Mouse (Mus musculus) fibroblast of lung, adult 2 months (primary cell): ENCODE results near the gene Rela.

ENCODE experiments used
- DNase-seq: peaks from one replicate; pipeline ENCODE4 v3.0.0-alpha.2; 2011; ENCODE audit warnings: low read depth

Rela gene

GRCm38 (mm10) chr19:5636036-5636570 is 1.2 kb upstream of the Rela start:
- no peak for DNase-seq

- peak; percentile 41 for DNase-seq
Measured at GRCm38 (mm10) chr19:5636571-5637041, 677 bp upstream of the Rela start.

- no peak for DNase-seq
Measured at GRCm38 (mm10) chr19:5638416-5639005, 1.2 kb downstream of the Rela start.

- no peak for DNase-seq
Measured at GRCm38 (mm10) chr19:5640339-5640738, 3.1 kb downstream of the Rela start.

- no peak for DNase-seq
Measured at GRCm38 (mm10) chr19:5641021-5641420, 3.7 kb downstream of the Rela start.

- DNase-seq, result no peak
Measured at GRCm38 (mm10) chr19:5641641-5642040, 4.4 kb downstream of the Rela start.

- no peak for DNase-seq
Measured at GRCm38 (mm10) chr19:5645280-5645679, 8.0 kb downstream of the Rela start.

GRCm38 (mm10) chr19:5646731-5647330 is 9.5 kb downstream of the Rela start:
- no peak for DNase-seq

GRCm38 (mm10) chr19:5647791-5648190 is 10.5 kb downstream of the Rela start:
- DNase-seq, result no peak

- DNase-seq, result peak; percentile 69
Measured at GRCm38 (mm10) chr19:5648401-5649297, 11.4 kb downstream of the Rela start.

- DNase-seq, result no peak
Measured at GRCm38 (mm10) chr19:5649298-5649741, 12.0 kb downstream of the Rela start.

GRCm38 (mm10) chr19:5651502-5652274 is 14.4 kb downstream of the Rela start:
- no peak for DNase-seq

GRCm38 (mm10) chr19:5652570-5652969 is 15.3 kb downstream of the Rela start:
- DNase-seq, result no peak

- DNase-seq, result no peak
Measured at GRCm38 (mm10) chr19:5653969-5654719, 16.9 kb downstream of the Rela start.

GRCm38 (mm10) chr19:5654720-5655298 is 17.5 kb downstream of the Rela start:
- DNase-seq, result no peak

- no peak for DNase-seq
Measured at GRCm38 (mm10) chr19:5660942-5661751, 23.9 kb downstream of the Rela start.

- no peak for DNase-seq
Measured at GRCm38 (mm10) chr19:5662310-5662709, 25.0 kb downstream of the Rela start.

GRCm38 (mm10) chr19:5662981-5663913 is 26.0 kb downstream of the Rela start, which contains the start of gene Sipa1:
Gene Sipa1 (minus strand): TSS chr19:5663707.
- DNase-seq, result peak; percentile 62
